Mouse (Mus musculus) midbrain, postnatal 0 days (tissue): ENCODE measurements around the gene Trcg1. TPM values are rescaled to one million over a fixed set of nuclear protein-coding genes. Genes with fewer than 3 reads are reported as not detected.

Experiments
- ATAC-seq: fragments of 200-750 bp; cut with Nextera tagmentation; 2 replicates; pipeline ENCODE4 v1.8.0; 2017; ENCODE audit warnings: moderate number of reproducible peaks, mild to moderate bottlenecking, moderate TSS enrichment, moderate library complexity; ENCODE audit not compliant: low FRiP score
- DNase-seq: peaks from one replicate; pipeline ENCODE4 v3.0.0-alpha.2; 2015; ENCODE audit warnings: low spot score
- H3K27ac ChIP-seq: fragments of 300-500 bp; sonication (generic); 2 replicates; pipeline ENCODE4 v1.5.1; 2014; ENCODE audit warnings: low read depth, mild to moderate bottlenecking, low read length, mixed read lengths
- H3K27me3 ChIP-seq: fragments of 300-500 bp; sonication (generic); 2 replicates; pipeline ENCODE4 v1.6.1; 2014; ENCODE audit warnings: low read length, control low read depth, mixed read lengths; ENCODE audit not compliant: insufficient read depth
- H3K36me3 ChIP-seq: fragments of 300-500 bp; sonication (generic); 2 replicates; pipeline ENCODE4 v1.6.1; 2014; ENCODE audit warnings: low read length, control low read depth, mixed read lengths; ENCODE audit not compliant: insufficient read depth
- H3K4me1 ChIP-seq: fragments of 300-500 bp; sonication (generic); 2 replicates; pipeline ENCODE4 v1.6.1; 2014; ENCODE audit warnings: mild to moderate bottlenecking, control low read depth, antibody characterized with exemption, low read length, mixed read lengths; ENCODE audit not compliant: insufficient read depth
- H3K4me2 ChIP-seq: fragments of 300-500 bp; sonication (generic); 2 replicates; pipeline ENCODE4 v1.6.1; 2014; ENCODE audit warnings: low read depth, mild to moderate bottlenecking, low read length, mixed read lengths; ENCODE audit not compliant: poor library complexity, severe bottlenecking
- H3K4me3 ChIP-seq: fragments of 300-500 bp; sonication (generic); 2 replicates; pipeline ENCODE4 v1.5.1; 2014; ENCODE audit warnings: low read depth, mild to moderate bottlenecking, low read length, moderate library complexity
- H3K9ac ChIP-seq: fragments of 300-500 bp; sonication (generic); replicated peaks from 2 replicates; pipeline ENCODE4 v1.6.1; 2014; ENCODE audit warnings: mild to moderate bottlenecking, low read length, moderate library complexity, mixed read lengths; ENCODE audit not compliant: poor library complexity, severe bottlenecking
- H3K9me3 ChIP-seq: fragments of 300-500 bp; sonication (generic); 2 replicates; pipeline ENCODE4 v1.6.1; 2016; ENCODE audit warnings: low read length, control low read depth
- CTCF ChIP-seq: IDR thresholded peaks from 2 replicates; pipeline ENCODE4 v1.5.1; 2016; ENCODE audit warnings: antibody characterized with exemption, mild to moderate bottlenecking
- WGBS: fragments of 180-500 bp; shearing (Covaris S2); extraction: QIAGEN DNeasy Blood & Tissue Kit; methylation state at CpG from one replicate; pipeline ENCODE4 v1.1.7; 2014; 5-methylcytosine and 5-hydroxymethylcytosine counted together
- polyA plus RNA-seq: library from polyadenylated mRNA; unstranded; fragments of >200 nt; fragmentation: Nextera tagmentation; extraction: Ambion mirVana; gene quantifications from 2 replicates; pipeline ENCODE4 v1.2.1, GENCODE M21; 2015
- total RNA-seq: library from RNA; depleted of rRNA; stranded (reverse); fragments of >200 nt; gene quantifications from 2 replicates; pipeline ENCODE4 v1.2.3, GENCODE M21; 2014

The Trcg1 gene
- total and polyA plus RNA-seq, 2 experiments from 2014 or later: not detected

- Histone ChIP-seq H3K4me1 (no peaks in the 10 kb centered on the region), H3K27me3 (no peaks in the 10 kb centered on the region), H3K9me3 (no peaks in the 10 kb centered on the region), H3K4me2 (no peak overlapping the region), H3K36me3 (0 out of 2 replicates have a peak, but pooled peaks cover 2% of the 10 kb centered on the region), H3K9ac (no peak overlapping the region), H3K27ac (no peak overlapping the region), H3K4me3 (no peak overlapping the region)
- DNase-seq (no peak), ATAC-seq (no peak)
- TF ChIP-seq CTCF: no peak
- 72% methylated on average over 8 of the region's 8 CpGs for WGBS
These were observed 10.9 kb downstream of the Trcg1 start for GRCm38 (mm10) chr9:57247201-57247671.

- Histone ChIP-seq H3K4me2 (no peak overlapping the region), H3K27me3 (no peaks in the 10 kb centered on the region), H3K4me3 (no peak overlapping the region), H3K9ac (no peak overlapping the region), H3K36me3 (peaks cover 9% of the 10 kb centered on the region), H3K4me1 (no peaks in the 10 kb centered on the region), H3K27ac (no peak overlapping the region), H3K9me3 (no peaks in the 10 kb centered on the region)
- no peak for TF ChIP-seq CTCF
- DNase-seq: no peak
- ATAC-seq: no peak
- WGBS: 70% methylated on average over 7 of the region's 7 CpGs
These were observed 11.9 kb downstream of the Trcg1 start for GRCm38 (mm10) chr9:57248030-57248942.

DNA sequence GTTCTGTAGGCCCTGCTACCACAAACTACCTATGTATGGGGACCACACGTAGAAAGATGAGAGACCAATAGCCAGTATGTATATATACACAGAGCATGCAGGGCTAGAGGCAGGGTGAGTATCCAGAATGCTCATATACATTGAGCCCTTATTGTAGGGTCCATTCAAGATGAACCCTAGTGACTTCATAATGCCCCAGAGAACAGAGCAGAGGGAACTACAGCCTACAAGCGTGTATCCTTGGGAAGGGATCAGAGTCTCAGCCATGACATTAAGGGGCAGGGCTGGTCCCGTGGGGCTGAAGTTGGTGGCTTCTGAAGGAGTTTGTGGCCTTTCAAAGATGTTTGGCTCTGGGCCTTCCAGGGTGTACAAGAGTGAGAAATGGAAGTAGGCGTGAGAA lies 13.7 kb downstream of the Trcg1 start:
- H3K4me3 ChIP-seq: no peak overlapping the region
- H3K9ac ChIP-seq: no peak overlapping the region
- DNase-seq (no peak), ATAC-seq (no peak)
- peaks cover 17% of the 10 kb centered on the region for H3K36me3 ChIP-seq
- no peaks in the 10 kb centered on the region for H3K9me3 ChIP-seq
- TF ChIP-seq CTCF: no peak
- H3K27me3 ChIP-seq: no peaks in the 10 kb centered on the region
- H3K27ac ChIP-seq: no peak overlapping the region
- H3K4me2 ChIP-seq: no peak overlapping the region
- WGBS: 89% methylated on average over 4 of the region's 4 CpGs
- H3K4me1 ChIP-seq: no peaks in the 10 kb centered on the region

- Histone ChIP-seq H3K4me1 (no peaks in the 10 kb centered on the region), H3K9me3 (no peaks in the 10 kb centered on the region), H3K36me3 (peaks cover 19% of the 10 kb centered on the region), H3K9ac (no peak overlapping the region), H3K4me3 (no peak overlapping the region), H3K4me2 (no peak overlapping the region), H3K27me3 (no peaks in the 10 kb centered on the region), H3K27ac (no peak overlapping the region)
- WGBS: 93% methylated on average over 2 of the region's 2 CpGs
- ATAC-seq: no peak
- TF ChIP-seq CTCF: no peak
- DNase-seq: no peak
These were observed 14.8 kb downstream of the Trcg1 start for GRCm38 (mm10) chr9:57251139-57251538.

DNA sequence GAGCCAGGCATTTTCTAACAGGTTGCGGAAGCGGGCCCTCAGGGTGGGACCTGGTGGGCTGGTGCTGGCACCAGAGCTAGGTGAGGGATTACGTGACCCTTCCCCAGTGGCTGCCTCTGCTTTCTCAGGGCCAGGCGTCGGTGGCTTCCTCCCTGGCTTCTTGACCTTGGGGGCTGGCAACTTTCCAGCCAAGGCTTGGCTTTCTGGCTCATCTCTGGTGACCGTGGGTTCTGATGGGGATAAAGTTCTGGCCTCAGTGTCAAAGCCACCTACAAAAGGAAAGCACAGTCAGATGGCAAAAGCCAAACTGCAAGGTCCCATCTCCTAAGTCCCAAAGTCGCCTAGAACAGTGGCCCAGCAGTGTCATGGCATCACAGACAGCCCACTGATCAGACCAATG lies 17.7 kb downstream of the Trcg1 start:
- no peak for TF ChIP-seq CTCF
- H3K27ac ChIP-seq: no peak overlapping the region
- H3K36me3 ChIP-seq: peaks cover 32% of the 10 kb centered on the region
- ATAC-seq (no peak), DNase-seq (no peak)
- WGBS: 90% methylated on average over 7 of the region's 7 CpGs
- H3K4me2 ChIP-seq: no peak overlapping the region
- no peaks in the 10 kb centered on the region for H3K4me1 ChIP-seq
- no peak overlapping the region for H3K4me3 ChIP-seq
- H3K9me3 ChIP-seq: no peaks in the 10 kb centered on the region
- no peaks in the 10 kb centered on the region for H3K27me3 ChIP-seq
- no peak overlapping the region for H3K9ac ChIP-seq

DNA sequence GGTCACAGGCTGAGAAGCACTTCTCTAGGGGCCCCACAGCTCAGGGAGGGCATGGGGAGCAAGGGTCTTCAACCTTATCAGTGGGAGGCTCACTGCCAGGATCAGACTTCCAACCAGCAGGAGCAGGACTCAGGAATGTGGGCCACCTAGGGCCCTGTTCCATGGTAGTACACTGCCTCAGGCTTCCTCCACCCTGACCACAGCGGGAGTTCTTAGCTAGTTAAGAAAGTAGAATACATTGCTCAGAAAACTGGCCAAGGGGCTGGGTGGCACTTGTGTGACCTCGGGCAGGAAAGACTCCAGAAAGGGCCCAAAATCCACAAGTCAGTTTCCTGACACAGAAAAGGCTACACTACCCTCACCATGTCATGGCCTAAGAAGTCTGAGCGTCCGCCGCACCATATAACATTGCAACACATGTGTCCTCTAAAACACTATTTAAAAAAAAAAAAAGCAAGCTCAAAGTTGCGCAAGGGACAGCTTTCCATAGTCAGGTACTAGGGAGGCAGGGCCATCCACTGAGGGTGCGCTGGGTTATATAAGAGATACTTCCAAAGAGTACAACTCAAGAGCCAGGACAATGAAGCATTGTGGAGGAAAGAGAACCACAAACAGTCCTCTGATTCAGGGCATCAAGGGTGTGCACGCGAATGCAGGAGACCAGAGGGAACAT lies 18.6 kb downstream of the Trcg1 start:
- no peak for TF ChIP-seq CTCF
- DNase-seq (no peak), ATAC-seq (no peak)
- Histone ChIP-seq H3K4me2 (no peak overlapping the region), H3K4me1 (no peaks in the 10 kb centered on the region), H3K4me3 (no peak overlapping the region), H3K9me3 (no peaks in the 10 kb centered on the region), H3K27me3 (no peaks in the 10 kb centered on the region), H3K9ac (no peak overlapping the region), H3K36me3 (peaks cover 32% of the 10 kb centered on the region), H3K27ac (no peak overlapping the region)
- WGBS: 92% methylated on average over 9 of the region's 9 CpGs
